Mouse (Mus musculus): ENCODE results near the gene Myo1h. TPM values are rescaled to one million over a fixed set of nuclear protein-coding genes. Genes with fewer than 3 reads are reported as not detected.

Myo1h gene
- polyA plus RNA-seq, 1 experiment from 2014 or later, result 0.96 TPM

DNA sequence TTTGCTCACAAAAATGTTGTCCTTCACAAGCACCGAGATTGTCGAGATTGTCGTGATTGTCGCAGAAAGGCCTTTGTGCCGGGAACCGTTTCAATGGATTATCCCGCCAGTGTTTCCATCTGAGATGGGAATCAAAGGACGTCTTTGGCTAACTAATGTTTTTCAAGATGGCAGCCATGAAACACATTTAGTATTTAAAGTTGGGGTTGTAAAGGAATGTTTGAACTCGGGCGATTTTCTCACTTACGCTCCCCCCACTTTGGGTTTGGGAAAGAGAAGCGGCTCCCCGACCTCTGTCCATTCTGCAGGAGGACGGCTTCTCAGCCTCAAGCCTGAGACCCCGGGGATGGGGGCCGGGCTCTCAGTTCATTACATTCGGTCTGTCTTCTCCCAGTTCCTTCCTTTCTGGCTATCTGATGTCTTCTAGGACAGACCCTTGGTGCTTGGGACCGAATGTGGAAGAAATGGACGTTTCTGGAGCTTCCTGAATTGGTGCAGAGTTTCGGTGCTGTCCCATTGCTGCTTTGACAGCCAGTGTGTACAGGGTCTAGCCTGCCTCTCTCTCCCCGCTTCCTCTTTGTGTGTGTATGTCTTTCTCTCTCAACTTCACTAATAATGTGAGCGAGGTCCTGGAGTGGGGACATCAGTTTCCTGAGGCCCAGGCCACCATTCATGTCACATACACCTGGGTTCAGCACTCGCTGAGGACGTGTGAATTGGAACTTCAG, 11.1 kb downstream of the Myo1h start:
- Histone ChIP-seq H3K27ac (ENCODE audit: low read depth, low read length) (no peak overlapping the region), H3K9me3 (ENCODE audit: control insufficient read depth, low read length) (no peaks in the 10 kb centered on the region), H3K27me3 (ENCODE audit: control insufficient read depth, insufficient read depth, low read length) (peaks cover 62% of the 10 kb centered on the region), H3K9ac (ENCODE audit: low read depth, low read length) (no peak overlapping the region), H3K4me1 (replicated peaks; ENCODE audit: control insufficient read depth, insufficient read depth, low read length) (0 out of 2 replicates have a peak, but pooled peaks cover 2% of the 10 kb centered on the region), H3K4me2 (replicated peaks; ENCODE audit: low read depth, low read length) (no peak overlapping the region), H3K4me3 (ENCODE audit: low read depth, low read length) (no peak overlapping the region), H3K36me3 (ENCODE audit: control insufficient read depth, insufficient read depth, low read length) (no peaks in the 10 kb centered on the region)
- ATAC-seq (ENCODE audit: low FRiP score) (no peak), DNase-seq (ENCODE audit: low spot score) (no peak)
- 57% methylated on average over 24 of the region's 24 CpGs for WGBS

DNA sequence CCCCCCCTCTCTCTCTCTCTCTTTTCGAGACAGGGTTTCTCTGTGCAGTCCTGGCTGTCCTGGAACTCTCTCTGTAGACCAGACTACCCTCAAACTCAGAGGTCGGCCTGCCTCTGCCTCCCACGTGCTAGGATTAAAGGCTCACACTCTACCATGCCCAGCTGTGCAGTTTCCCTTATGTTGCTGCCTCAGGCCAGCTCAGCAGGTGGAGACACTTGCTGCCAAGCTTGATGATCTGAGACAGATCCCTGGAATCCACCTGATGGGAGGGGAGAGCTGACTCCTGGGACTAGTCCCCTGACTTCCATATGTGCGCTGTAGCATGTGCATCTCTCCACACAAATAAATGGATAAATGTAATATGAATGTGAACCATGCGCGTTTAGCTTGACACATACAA, 14.2 kb downstream of the Myo1h start:
- H3K27me3 ChIP-seq (ENCODE audit: control insufficient read depth, insufficient read depth, low read length), result peaks cover 47% of the 10 kb centered on the region
- 77% methylated on average over 6 of the region's 6 CpGs for WGBS
- H3K9me3 ChIP-seq (ENCODE audit: control insufficient read depth, low read length), result no peaks in the 10 kb centered on the region
- no peak overlapping the region for H3K27ac ChIP-seq (ENCODE audit: low read depth, low read length)
- no peaks in the 10 kb centered on the region for H3K36me3 ChIP-seq (ENCODE audit: control insufficient read depth, insufficient read depth, low read length)
- H3K9ac ChIP-seq (ENCODE audit: low read depth, low read length), result no peak overlapping the region
- DNase-seq (ENCODE audit: low spot score) (no peak), ATAC-seq (ENCODE audit: low FRiP score) (no peak)
- H3K4me2 ChIP-seq (replicated peaks; ENCODE audit: low read depth, low read length), result no peak overlapping the region
- 0 out of 2 replicates have a peak, but pooled peaks cover 2% of the 10 kb centered on the region for H3K4me1 ChIP-seq (replicated peaks; ENCODE audit: control insufficient read depth, insufficient read depth, low read length)
- no peak overlapping the region for H3K4me3 ChIP-seq (ENCODE audit: low read depth, low read length)

DNA sequence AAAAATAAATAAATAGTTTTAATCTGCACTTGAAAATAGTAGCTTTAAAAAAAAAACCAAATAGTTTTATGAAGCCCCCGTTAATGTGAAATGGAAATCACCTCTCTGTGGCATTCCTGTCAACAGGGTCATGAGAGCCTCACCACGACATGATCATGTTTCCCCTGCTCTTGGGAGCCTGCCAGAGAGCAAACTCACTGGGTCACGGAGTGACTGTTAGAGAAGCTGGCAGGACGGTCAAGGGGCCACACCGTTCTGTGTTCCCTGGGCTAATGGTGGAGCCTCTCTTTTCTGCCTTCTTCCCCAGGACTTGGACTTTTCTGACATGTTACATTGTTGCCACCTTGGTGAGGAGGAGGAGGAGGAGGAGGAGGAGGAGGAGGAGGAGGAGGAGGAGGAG, 17.5 kb downstream of the Myo1h start:
- Histone ChIP-seq H3K27ac (ENCODE audit: low read depth, low read length) (no peak overlapping the region), H3K36me3 (ENCODE audit: control insufficient read depth, insufficient read depth, low read length) (no peaks in the 10 kb centered on the region), H3K9me3 (ENCODE audit: control insufficient read depth, low read length) (no peaks in the 10 kb centered on the region), H3K27me3 (ENCODE audit: control insufficient read depth, insufficient read depth, low read length) (peaks cover 31% of the 10 kb centered on the region), H3K9ac (ENCODE audit: low read depth, low read length) (no peak overlapping the region), H3K4me2 (replicated peaks; ENCODE audit: low read depth, low read length) (no peak overlapping the region), H3K4me1 (replicated peaks; ENCODE audit: control insufficient read depth, insufficient read depth, low read length) (no peaks in the 10 kb centered on the region), H3K4me3 (ENCODE audit: low read depth, low read length) (no peak overlapping the region)
- no peak for DNase-seq (ENCODE audit: low spot score)
- ATAC-seq (ENCODE audit: low FRiP score), result no peak
- 62% methylated on average over 5 of the region's 5 CpGs for WGBS

DNA sequence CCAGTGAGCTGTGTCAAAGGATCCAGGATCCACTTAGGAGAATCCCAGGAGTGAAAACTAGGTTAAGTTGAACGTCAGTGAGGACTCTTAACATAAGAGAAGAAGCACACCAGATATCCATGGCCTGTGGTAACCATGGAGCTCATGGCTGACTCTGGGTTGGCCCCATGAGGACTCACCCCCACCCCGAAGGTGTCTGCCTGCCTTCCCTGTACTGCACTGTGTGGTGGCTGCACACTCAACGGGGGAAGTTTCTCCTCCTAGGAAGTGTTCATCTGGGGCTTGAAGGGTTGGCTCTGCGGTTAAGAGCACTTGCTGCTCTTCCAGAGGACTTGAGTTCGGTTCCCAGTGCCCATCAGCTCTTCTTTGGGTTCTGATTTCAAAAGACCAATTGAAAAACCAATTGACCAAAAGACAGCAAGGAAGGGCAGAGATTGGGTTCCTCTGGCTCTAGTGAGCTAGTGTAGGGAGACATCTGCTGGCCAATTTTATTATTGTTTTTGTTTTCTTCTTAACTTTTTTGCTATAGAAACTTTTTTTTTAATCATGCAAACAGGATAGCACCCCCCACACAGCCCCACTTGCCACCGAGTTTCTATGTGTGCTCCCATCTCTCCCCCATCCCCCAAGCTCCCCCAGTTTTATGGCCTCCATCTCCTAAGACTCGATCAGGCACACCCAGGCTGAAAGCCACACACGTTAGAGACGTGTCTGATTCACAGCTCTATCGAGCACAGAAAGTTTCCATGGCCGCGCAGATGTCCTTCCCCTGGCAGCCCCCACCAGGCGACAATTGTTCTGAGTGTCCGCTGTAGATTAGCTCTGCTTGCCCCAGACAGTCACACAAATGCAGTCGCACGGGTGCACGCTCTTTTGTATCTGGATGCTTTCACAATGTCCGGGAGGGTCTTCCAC, 20.1 kb downstream of the Myo1h start:
- Histone ChIP-seq H3K4me3 (ENCODE audit: low read depth, low read length) (no peak overlapping the region), H3K9ac (ENCODE audit: low read depth, low read length) (no peak overlapping the region), H3K4me1 (replicated peaks; ENCODE audit: control insufficient read depth, insufficient read depth, low read length) (no peaks in the 10 kb centered on the region), H3K27me3 (ENCODE audit: control insufficient read depth, insufficient read depth, low read length) (peaks cover 11% of the 10 kb centered on the region), H3K9me3 (ENCODE audit: control insufficient read depth, low read length) (no peaks in the 10 kb centered on the region), H3K4me2 (replicated peaks; ENCODE audit: low read depth, low read length) (no peak overlapping the region), H3K27ac (ENCODE audit: low read depth, low read length) (no peak overlapping the region), H3K36me3 (ENCODE audit: control insufficient read depth, insufficient read depth, low read length) (no peaks in the 10 kb centered on the region)
- peak; percentile 76 for DNase-seq (ENCODE audit: low spot score)
- 56% methylated on average over 18 of the region's 18 CpGs for WGBS
- no peak for ATAC-seq (ENCODE audit: low FRiP score)

DNA sequence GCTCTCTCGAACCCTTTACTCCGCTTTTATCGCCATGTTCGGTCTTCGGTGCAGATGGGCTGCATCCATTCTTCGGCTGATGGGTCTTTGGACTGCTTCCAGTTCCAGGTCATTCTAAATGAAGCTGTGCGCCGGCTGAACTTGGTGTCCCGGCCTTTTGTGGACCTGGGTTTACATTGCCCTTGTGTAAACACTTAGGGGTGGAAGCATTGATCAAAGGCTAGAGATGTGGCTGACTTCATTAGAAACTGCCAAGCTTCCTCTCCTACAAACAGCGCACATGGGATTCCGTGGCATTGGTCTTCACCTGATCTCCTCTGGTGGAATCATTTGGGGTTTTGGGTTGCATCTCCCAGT, 20.7 kb downstream of the Myo1h start:
- no peak overlapping the region for H3K4me2 ChIP-seq (replicated peaks; ENCODE audit: low read depth, low read length)
- no peak overlapping the region for H3K27ac ChIP-seq (ENCODE audit: low read depth, low read length)
- whole genome bisulfite sequencing, result 63% methylated on average over 11 of the region's 11 CpGs
- ATAC-seq (ENCODE audit: low FRiP score), result no peak
- no peaks in the 10 kb centered on the region for H3K36me3 ChIP-seq (ENCODE audit: control insufficient read depth, insufficient read depth, low read length)
- no peak overlapping the region for H3K4me3 ChIP-seq (ENCODE audit: low read depth, low read length)
- H3K4me1 ChIP-seq (replicated peaks; ENCODE audit: control insufficient read depth, insufficient read depth, low read length), result no peaks in the 10 kb centered on the region
- peaks cover 9% of the 10 kb centered on the region for H3K27me3 ChIP-seq (ENCODE audit: control insufficient read depth, insufficient read depth, low read length)
- H3K9ac ChIP-seq (ENCODE audit: low read depth, low read length), result no peak overlapping the region
- H3K9me3 ChIP-seq (ENCODE audit: control insufficient read depth, low read length), result no peaks in the 10 kb centered on the region
- DNase-seq (ENCODE audit: low spot score), result no peak

DNA sequence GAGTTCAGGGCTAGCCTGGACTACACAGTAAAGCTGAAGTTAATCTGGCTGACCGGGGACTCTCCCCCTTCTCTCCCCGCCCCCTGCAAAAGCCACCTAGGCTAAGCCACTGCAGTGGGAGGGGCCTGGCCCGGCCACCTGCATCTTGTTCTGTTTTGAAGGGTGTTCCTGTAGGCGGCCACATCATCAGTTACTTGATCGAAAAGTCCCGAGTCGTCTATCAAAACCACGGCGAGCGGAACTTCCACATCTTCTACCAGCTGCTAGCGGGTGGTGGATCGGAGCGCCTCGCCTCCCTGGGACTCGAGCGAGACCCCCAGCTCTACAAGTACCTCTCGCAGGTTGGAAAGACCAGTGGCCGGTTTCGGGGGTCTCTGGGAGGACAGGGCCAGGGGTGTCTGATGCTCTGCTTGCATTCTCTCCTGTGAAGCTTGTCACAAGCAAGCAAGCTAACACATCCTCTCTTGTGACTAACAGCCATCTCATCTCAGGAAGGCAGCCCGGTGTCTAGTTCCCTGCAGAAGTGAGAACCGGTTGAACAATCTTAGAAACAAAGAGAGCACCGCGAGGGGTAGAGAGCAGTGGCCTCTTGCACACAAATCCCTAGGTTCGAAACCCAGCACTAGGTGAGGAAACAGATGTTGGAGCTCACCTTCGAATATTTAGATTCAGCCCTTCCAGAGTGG, 34.3 kb downstream of the Myo1h start:
- Histone ChIP-seq H3K9me3 (ENCODE audit: control insufficient read depth, low read length) (no peaks in the 10 kb centered on the region), H3K4me3 (ENCODE audit: low read depth, low read length) (no peak overlapping the region), H3K36me3 (ENCODE audit: control insufficient read depth, insufficient read depth, low read length) (no peaks in the 10 kb centered on the region), H3K9ac (ENCODE audit: low read depth, low read length) (no peak overlapping the region), H3K27me3 (ENCODE audit: control insufficient read depth, insufficient read depth, low read length) (no peaks in the 10 kb centered on the region), H3K27ac (ENCODE audit: low read depth, low read length) (no peak overlapping the region), H3K4me2 (replicated peaks; ENCODE audit: low read depth, low read length) (no peak overlapping the region), H3K4me1 (replicated peaks; ENCODE audit: control insufficient read depth, insufficient read depth, low read length) (no peaks in the 10 kb centered on the region)
- ATAC-seq (ENCODE audit: low FRiP score) (no peak), DNase-seq (ENCODE audit: low spot score) (no peak)
- 61% methylated on average over 25 of the region's 25 CpGs for WGBS

DNA sequence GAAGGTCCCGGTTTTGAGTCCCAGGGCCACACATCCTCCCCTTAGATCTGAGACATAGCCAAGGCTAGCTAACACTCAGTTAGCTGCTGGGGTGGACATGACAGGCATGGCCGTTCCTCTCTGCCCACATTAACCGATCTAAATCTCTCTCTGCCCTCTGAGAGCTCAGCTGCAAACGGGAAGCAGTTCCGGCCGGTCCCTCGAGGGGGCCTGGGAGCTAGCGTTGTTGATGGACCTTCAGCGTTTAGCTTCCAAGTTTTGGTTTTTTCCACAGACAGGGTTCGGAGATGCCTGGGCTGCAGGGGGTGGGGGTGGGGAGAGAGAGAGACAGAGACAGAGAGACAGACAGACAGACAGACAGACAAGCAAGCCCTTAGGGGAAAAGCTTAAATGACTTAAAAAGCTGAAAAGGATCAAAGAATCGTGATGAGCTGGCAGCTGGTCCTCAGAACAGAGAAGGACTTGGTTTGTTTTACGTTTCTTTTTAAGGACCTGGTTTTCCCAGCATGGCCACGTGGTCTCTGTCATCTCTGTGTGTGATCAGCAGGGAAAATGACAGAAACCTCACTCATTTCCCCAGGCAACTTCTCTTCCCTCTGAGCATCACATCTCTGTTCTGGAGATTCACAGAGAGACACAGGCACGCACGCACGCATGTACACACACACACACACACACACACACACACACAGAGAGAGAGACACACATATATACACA, 35.0 kb downstream of the Myo1h start:
- H3K9ac ChIP-seq (ENCODE audit: low read depth, low read length), result no peak overlapping the region
- no peak overlapping the region for H3K4me3 ChIP-seq (ENCODE audit: low read depth, low read length)
- 27% methylated on average over 16 of the region's 16 CpGs for WGBS
- ATAC-seq (ENCODE audit: low FRiP score), result no peak
- H3K4me2 ChIP-seq (replicated peaks; ENCODE audit: low read depth, low read length), result no peak overlapping the region
- no peaks in the 10 kb centered on the region for H3K9me3 ChIP-seq (ENCODE audit: control insufficient read depth, low read length)
- DNase-seq (ENCODE audit: low spot score), result peak; percentile 78
- no peaks in the 10 kb centered on the region for H3K36me3 ChIP-seq (ENCODE audit: control insufficient read depth, insufficient read depth, low read length)
- H3K4me1 ChIP-seq (replicated peaks; ENCODE audit: control insufficient read depth, insufficient read depth, low read length), result no peaks in the 10 kb centered on the region
- no peak overlapping the region for H3K27ac ChIP-seq (ENCODE audit: low read depth, low read length)
- H3K27me3 ChIP-seq (ENCODE audit: control insufficient read depth, insufficient read depth, low read length), result no peaks in the 10 kb centered on the region

DNA sequence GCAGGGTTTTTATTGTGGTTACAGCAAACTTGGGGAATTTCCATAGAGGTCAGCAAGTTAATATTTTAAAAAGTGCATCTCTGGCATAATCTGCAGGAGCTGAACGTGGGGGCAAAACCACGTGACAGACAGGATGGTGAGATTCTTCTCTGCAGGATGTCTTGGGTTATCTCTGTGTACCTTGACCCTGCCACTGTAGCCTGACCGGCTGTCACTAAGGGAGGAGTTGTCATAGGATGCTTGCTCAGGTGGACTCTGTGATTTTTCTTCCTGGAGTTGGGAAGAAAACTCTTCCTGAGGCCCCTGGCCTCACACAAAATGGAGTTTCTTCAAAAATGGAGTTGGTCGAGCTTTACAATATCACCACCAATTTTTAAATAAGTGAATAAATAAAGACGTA, 54.0 kb downstream of the Myo1h start:
- no peak overlapping the region for H3K27ac ChIP-seq (ENCODE audit: low read depth, low read length)
- no peaks in the 10 kb centered on the region for H3K36me3 ChIP-seq (ENCODE audit: control insufficient read depth, insufficient read depth, low read length)
- H3K27me3 ChIP-seq (ENCODE audit: control insufficient read depth, insufficient read depth, low read length), result no peaks in the 10 kb centered on the region
- no peak overlapping the region for H3K4me3 ChIP-seq (ENCODE audit: low read depth, low read length)
- 87% methylated on average over 5 of the region's 5 CpGs for WGBS
- DNase-seq (ENCODE audit: low spot score) (no peak), ATAC-seq (ENCODE audit: low FRiP score) (no peak)
- H3K4me1 ChIP-seq (replicated peaks; ENCODE audit: control insufficient read depth, insufficient read depth, low read length), result no peaks in the 10 kb centered on the region
- H3K9me3 ChIP-seq (ENCODE audit: control insufficient read depth, low read length), result no peaks in the 10 kb centered on the region
- H3K9ac ChIP-seq (ENCODE audit: low read depth, low read length), result no peak overlapping the region
- no peak overlapping the region for H3K4me2 ChIP-seq (replicated peaks; ENCODE audit: low read depth, low read length)
